In the genomic region with DNA sequence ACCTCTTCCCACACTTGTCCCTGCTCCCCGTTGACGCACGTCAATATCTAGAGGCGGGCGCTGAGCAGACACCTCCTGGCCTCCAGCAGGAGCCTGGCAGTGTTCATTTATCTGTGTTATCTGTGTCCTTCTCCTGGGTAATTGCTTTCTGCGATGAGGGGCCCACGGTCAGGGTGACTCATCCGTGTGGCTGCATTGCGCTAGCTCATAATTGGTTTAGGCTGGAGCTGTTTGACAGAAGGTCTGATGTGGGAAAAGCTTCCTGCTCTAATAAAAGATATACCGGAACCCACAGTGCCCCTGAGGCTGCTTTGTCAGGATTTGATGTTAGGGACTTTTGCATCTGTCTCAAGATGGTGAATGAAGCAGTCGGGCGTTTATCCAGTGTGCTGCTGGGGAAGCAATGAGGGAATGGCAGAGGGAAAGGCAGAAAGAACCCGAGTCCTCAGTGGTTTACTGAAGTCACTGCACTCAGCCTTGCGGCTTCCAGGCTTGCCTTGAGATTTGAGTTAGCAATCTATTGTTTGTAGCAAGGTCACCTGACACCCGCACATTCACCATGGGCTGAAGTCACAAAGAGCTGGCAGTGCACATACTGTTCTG, we compare ENCODE assay signal across 8 mouse cellular contexts.
DNase-seq lines count a peak whose midpoint lies in the region; ATAC-seq lines count a peak whose summit lies in the region.

No protein-coding gene starts in this region.

- peak; percentile 33 for DNase-seq in left cerebral cortex, adult 11 months (ENCODE audit: low spot score)
- DNase-seq in left cerebral cortex, postnatal 36 days (ENCODE audit: low spot score in 2 of 2) = no peak
- peak; percentile 49 for DNase-seq in c-Kit-negative CD71-positive TER-119-positive erythroid progenitor cells, embryonic 14.5 days (ENCODE audit: low read depth, low spot score)
- DNase-seq in fibroblast of lung, adult 2 months (ENCODE audit: low read depth) = peak; percentile 62
- no peak for DNase-seq in testis, postnatal 10 days (ENCODE audit: low spot score)
- DNase-seq in kidney, postnatal 14 days = no peak

- H3K9ac ChIP-seq in intestine, embryonic 16.5 days (ENCODE audit: low read depth, low read length) = no peak overlapping the region
- peak overlapping the region; percentile 30 for H3K9ac ChIP-seq in midbrain, embryonic 13.5 days (replicated peaks)

- H3K4me1 ChIP-seq in intestine, embryonic 16.5 days (ENCODE audit: control insufficient read depth, insufficient read depth, low read length) = peaks cover 12% of the 10 kb centered on the region
- H3K4me1 ChIP-seq in midbrain, embryonic 13.5 days (replicated peaks) = peaks cover 35% of the 10 kb centered on the region

- H3K27me3 ChIP-seq in intestine, embryonic 16.5 days (replicated peaks; ENCODE audit: control insufficient read depth, insufficient read depth, low read length) = no peaks in the 10 kb centered on the region
- H3K27me3 ChIP-seq in midbrain, embryonic 13.5 days = no peaks in the 10 kb centered on the region

- no peak overlapping the region for H3K4me3 ChIP-seq in intestine, embryonic 16.5 days (ENCODE audit: low read length)
- peak overlapping the region; percentile 8; the same call in 1 of the 2 replicates for H3K4me3 ChIP-seq in midbrain, embryonic 13.5 days (replicated peaks)

- H3K36me3 ChIP-seq in intestine, embryonic 16.5 days (ENCODE audit: control insufficient read depth, insufficient read depth, low read length) = no peaks in the 10 kb centered on the region
- peaks cover 9% of the 10 kb centered on the region; the same call in 1 of the 2 replicates for H3K36me3 ChIP-seq in midbrain, embryonic 13.5 days

- WGBS in intestine, embryonic 16.5 days = 17% methylated on average over 15 of the region's 15 CpGs
- 3% methylated on average over 15 of the region's 15 CpGs for WGBS in midbrain, embryonic 13.5 days

- intact Hi-C loops in left cerebral cortex, postnatal 36 days (cut with DNase I) = loop anchor here (5.0 kb wide), 1 partner anchor 210 kb away; a partner anchor contains a TSS

- peak overlapping the region; percentile 21 for H3K4me2 ChIP-seq in intestine, embryonic 16.5 days (ENCODE audit: low read depth, low read length)
- peak overlapping the region; percentile 40 for H3K4me2 ChIP-seq in midbrain, embryonic 13.5 days (replicated peaks)

- peak; percentile 95 for ATAC-seq in intestine, embryonic 16.5 days
- ATAC-seq in midbrain, embryonic 13.5 days = peak; percentile 93

- peak overlapping the region; percentile 30; the same call in 1 of the 2 replicates for H3K27ac ChIP-seq in intestine, embryonic 16.5 days (ENCODE audit: low read length)
- peak overlapping the region; percentile 86 for H3K27ac ChIP-seq in midbrain, embryonic 13.5 days

- no peaks in the 10 kb centered on the region for H3K9me3 ChIP-seq in intestine, embryonic 16.5 days (ENCODE audit: control insufficient read depth, low read length)
- H3K9me3 ChIP-seq in midbrain, embryonic 13.5 days = no peaks in the 10 kb centered on the region

Comparison
In these comparisons a context has a peak if more than half of its experiments do, and no peak if none do; other contexts are left out.
1. DNase-seq: peak in left cerebral cortex, adult 11 months (single experiment), c-Kit-negative CD71-positive TER-119-positive erythroid progenitor cells, embryonic 14.5 days (single experiment) and fibroblast of lung, adult 2 months (single experiment); none in left cerebral cortex, postnatal 36 days (0 of 2), testis, postnatal 10 days (single experiment) and kidney, postnatal 14 days (single experiment).